Mouse (Mus musculus): Measurements from ENCODE around the gene Pla2g4f. TPM values are rescaled to one million over a fixed set of nuclear protein-coding genes. Genes with fewer than 3 reads are reported as not detected.

Pla2g4f gene
- polyA plus RNA-seq, 1 experiment from 2014 or later = 0.06 TPM

DNA sequence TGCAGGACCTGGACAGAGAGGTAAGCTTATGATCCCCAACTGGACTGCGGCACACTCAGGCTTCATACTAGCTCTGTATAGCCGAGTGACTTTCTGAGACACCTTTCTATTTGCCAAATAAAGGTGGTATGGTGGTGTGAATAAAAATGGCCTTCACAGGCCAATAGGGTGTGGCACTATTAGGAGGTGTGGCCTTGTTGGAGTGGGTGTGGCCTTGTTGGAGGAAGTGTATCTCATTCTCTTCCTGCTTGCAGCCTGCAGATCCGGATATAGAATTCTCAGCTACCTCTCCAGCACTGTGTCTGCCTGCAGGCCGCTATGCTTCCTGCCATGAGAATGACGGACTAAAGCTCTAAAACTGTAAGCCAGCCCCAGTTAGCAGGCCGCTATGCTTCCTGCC, 12.9 kb downstream of the Pla2g4f start:
- ATAC-seq (ENCODE audit: insufficient number of reproducible peaks, insufficient read depth, low FRiP score, low TSS enrichment) = no peak
- WGBS = 92% methylated on average over 6 of the region's 6 CpGs
- H3K27me3 ChIP-seq = no peaks in the 10 kb centered on the region

DNA sequence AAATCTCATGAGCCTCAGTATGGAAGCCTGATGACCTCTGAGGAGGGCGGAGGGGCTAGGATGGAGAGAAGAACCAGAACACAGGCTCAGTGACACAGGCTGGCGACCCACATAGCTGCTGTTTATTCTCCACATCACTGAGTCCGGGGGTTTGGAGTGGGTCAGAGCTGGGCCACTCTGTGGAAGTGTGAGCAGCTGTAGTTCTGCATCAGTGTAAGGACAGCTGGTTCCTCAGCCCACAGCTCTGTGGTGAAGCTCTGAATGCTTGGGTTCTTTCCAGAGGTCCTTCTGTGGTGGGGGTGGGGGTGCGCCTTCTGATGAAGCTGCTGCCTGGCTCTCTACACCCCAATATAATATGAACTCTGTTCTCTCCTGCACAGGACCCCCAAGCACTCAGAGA, 14.1 kb downstream of the Pla2g4f start:
- ATAC-seq (ENCODE audit: insufficient number of reproducible peaks, insufficient read depth, low FRiP score, low TSS enrichment) = no peak
- Histone ChIP-seq H3K9me3 (no peaks in the 10 kb centered on the region), H3K27ac (no peak overlapping the region), H3K36me3 (no peaks in the 10 kb centered on the region), H3K4me1 (no peaks in the 10 kb centered on the region), H3K4me3 (no peak overlapping the region), H3K27me3 (no peaks in the 10 kb centered on the region), H3K4me2 (replicated peaks) (no peak overlapping the region), H3K9ac (no peak overlapping the region)
- 79% methylated on average over 4 of the region's 4 CpGs for WGBS

More for the DNA sequence above, 12.9 kb downstream of the Pla2g4f start:
- Histone ChIP-seq H3K4me2 (replicated peaks) (no peak overlapping the region), H3K9me3 (no peaks in the 10 kb centered on the region), H3K27ac (no peak overlapping the region), H3K4me1 (no peaks in the 10 kb centered on the region), H3K4me3 (no peak overlapping the region), H3K9ac (no peak overlapping the region), H3K36me3 (no peaks in the 10 kb centered on the region)

DNA sequence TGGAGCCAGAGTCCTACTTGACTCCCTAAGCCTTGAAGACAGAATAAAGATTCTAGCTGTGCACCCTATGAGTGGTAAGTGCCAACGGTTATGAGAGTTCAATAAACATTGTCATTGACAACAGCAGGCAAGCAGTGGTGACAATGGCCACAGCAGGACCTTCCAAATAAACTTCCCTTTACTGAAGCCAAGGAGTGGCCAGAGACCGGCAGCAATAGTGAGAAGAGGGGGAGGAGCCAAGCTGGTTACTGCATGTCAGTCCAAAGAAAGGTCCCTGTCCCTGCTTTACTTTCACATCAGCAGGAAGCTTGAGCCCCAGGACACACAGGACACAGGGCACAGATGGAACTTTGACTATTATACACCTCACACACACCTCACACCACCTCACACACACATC, 17.8 kb downstream of the Pla2g4f start:
- no peak overlapping the region for H3K4me3 ChIP-seq
- H3K36me3 ChIP-seq = no peaks in the 10 kb centered on the region
- no peaks in the 10 kb centered on the region for H3K9me3 ChIP-seq
- H3K27ac ChIP-seq = no peak overlapping the region
- no peak overlapping the region for H3K4me2 ChIP-seq (replicated peaks)
- H3K4me1 ChIP-seq = no peaks in the 10 kb centered on the region
- H3K27me3 ChIP-seq = no peaks in the 10 kb centered on the region
- no peak overlapping the region for H3K9ac ChIP-seq
- WGBS = 11% methylated on average over 2 of the region's 2 CpGs
- ATAC-seq (ENCODE audit: insufficient number of reproducible peaks, insufficient read depth, low FRiP score, low TSS enrichment) = no peak

DNA sequence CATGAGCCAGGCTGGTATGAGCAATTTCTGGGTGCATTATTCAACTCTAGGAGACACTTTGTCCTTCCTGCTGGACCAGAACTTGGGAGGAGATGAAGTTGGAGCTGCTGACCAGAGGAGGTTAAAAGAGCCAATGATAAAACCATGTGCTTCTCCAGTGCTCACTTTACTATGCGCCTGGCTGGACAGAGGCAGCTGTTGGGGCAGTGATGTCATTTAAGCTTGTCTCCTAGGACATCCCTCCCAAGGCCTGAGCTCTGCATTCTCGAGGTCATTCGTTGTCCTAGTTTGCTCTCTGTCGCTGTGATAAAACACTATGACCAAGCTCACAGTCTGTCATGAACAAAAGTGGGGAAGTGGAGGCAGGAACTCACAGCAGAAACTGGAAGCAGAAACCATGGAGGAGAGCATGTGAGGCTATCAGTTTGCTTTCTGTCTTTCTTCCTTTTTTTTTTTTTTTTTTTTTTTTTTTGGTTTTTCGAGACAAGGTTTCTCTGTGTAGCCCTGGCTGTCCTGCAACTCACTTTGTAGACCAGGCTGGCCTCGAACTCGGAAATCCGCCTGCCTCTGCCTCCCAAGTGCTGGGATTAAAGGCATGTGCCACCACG, 22.4 kb downstream of the Pla2g4f start:
- Histone ChIP-seq H3K4me1 (no peaks in the 10 kb centered on the region), H3K27ac (no peak overlapping the region), H3K9me3 (no peaks in the 10 kb centered on the region), H3K4me2 (replicated peaks) (no peak overlapping the region), H3K27me3 (no peaks in the 10 kb centered on the region), H3K36me3 (no peaks in the 10 kb centered on the region), H3K9ac (no peak overlapping the region), H3K4me3 (no peak overlapping the region)
- ATAC-seq (ENCODE audit: insufficient number of reproducible peaks, insufficient read depth, low FRiP score, low TSS enrichment) = no peak
- WGBS = 88% methylated on average over 8 of the region's 9 CpGs

DNA sequence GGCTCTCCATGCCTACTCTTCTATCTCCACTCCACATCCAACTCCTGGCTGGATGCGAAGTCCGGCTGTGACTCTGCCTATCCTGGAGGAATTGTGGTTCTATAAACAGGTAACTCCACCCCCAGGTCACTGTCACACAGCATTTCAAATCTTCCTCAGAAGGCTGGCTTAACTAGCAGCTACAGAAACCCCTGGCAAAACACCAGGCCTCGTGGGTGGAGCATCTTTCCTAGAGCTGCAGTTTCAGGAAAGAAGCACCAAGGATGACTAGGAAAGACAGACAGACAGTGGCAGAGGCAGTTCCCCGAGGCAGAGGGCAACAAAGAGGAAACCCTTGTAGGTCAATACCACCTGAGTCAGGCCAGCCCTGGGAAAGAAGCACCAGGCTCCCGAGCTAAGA, 25.0 kb downstream of the Pla2g4f start, which contains the start of gene Pla2g4d:
Gene Pla2g4d (minus strand): TSS at position 203 of the 400 bp plus-strand sequence.
- no peak within 1 kb of the TSS for H3K4me2 ChIP-seq (replicated peaks)
- H3K4me1 ChIP-seq = no peaks in the 10 kb centered on the region
- no peak within 1 kb of the TSS for H3K27ac ChIP-seq
- no peaks in the 10 kb centered on the region for H3K36me3 ChIP-seq
- WGBS = 73% methylated on average over 5 of the region's 5 CpGs
- no peak within 1 kb of the TSS for H3K9ac ChIP-seq
- no peak for ATAC-seq (ENCODE audit: insufficient number of reproducible peaks, insufficient read depth, low FRiP score, low TSS enrichment)
- H3K9me3 ChIP-seq = no peaks in the 10 kb centered on the region
- H3K4me3 ChIP-seq = no peak within 1 kb of the TSS
- H3K27me3 ChIP-seq = no peaks in the 10 kb centered on the region

DNA sequence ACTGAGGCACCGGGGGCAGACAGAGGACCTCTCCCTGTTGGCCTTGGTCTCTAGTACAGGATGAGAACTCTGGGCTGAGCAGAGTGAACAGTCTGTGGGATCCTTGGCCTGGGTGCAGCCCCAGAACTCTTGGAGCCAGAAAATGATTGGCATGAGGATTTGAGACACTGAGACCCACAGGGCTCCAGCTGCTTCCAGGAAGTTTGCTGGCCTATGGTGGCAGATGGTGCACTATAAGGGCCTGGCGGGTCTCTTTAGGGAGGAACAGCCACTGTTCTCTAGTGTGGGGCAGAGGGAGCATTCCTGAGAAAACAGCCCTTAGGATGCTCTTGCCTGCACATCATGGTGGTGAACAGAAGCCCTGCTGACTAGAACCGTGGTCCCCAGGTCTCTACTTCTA, 25.6 kb downstream of the Pla2g4f start:
- Histone ChIP-seq H3K4me1 (no peaks in the 10 kb centered on the region), H3K9me3 (no peaks in the 10 kb centered on the region), H3K27me3 (no peaks in the 10 kb centered on the region), H3K4me2 (replicated peaks) (no peak overlapping the region), H3K4me3 (no peak overlapping the region), H3K36me3 (no peaks in the 10 kb centered on the region), H3K9ac (no peak overlapping the region), H3K27ac (no peak overlapping the region)
- WGBS = 83% methylated on average over 3 of the region's 3 CpGs
- ATAC-seq (ENCODE audit: insufficient number of reproducible peaks, insufficient read depth, low FRiP score, low TSS enrichment) = no peak

DNA sequence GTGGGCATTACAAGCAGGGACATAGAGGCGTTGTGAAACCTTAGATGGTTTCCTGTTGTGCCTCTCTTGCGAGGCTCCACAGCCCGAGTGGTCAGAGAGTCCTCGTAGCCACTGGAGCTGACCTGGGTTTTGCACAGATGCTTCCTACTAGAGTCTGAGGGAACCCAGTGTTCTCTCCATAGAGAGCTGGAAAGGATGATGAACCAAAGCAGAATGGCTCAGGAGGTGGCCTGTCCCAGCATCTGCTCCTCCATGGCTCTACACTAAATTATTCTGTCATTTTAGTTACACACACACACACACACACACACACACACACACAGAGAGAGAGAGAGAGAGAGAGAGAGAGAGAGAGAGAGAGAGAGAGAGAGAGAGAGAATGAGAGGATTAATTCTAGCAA, 28.3 kb downstream of the Pla2g4f start:
- H3K36me3 ChIP-seq = no peaks in the 10 kb centered on the region
- no peak overlapping the region for H3K4me2 ChIP-seq (replicated peaks)
- H3K4me3 ChIP-seq = no peak overlapping the region
- H3K9ac ChIP-seq = no peak overlapping the region
- H3K27ac ChIP-seq = no peak overlapping the region
- 64% methylated on average over 4 of the region's 4 CpGs for WGBS
- no peaks in the 10 kb centered on the region for H3K27me3 ChIP-seq
- no peaks in the 10 kb centered on the region for H3K4me1 ChIP-seq
- no peak for ATAC-seq (ENCODE audit: insufficient number of reproducible peaks, insufficient read depth, low FRiP score, low TSS enrichment)
- H3K9me3 ChIP-seq = no peaks in the 10 kb centered on the region

DNA sequence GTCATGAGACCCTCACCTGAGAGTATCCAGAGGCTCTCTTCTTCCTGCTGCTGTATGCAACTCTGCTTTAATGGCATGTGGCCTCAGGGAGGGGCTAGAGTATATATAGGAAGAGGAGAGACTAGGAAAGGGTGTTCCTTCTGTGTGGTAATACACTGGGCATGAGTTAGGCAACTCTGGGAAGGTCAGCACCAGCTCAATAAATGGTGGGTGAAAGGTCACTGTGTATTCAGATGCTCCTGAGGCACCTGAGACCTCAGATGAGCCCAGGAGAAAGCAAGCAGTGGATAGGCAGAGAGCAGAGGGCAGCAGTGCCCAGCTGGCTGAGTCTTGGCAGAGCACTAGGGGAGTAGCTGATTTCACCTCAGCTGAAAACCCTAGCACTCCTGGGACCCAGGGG, 29.3 kb downstream of the Pla2g4f start:
- Histone ChIP-seq H3K4me1 (no peaks in the 10 kb centered on the region), H3K36me3 (no peaks in the 10 kb centered on the region), H3K27me3 (no peaks in the 10 kb centered on the region), H3K9ac (no peak overlapping the region), H3K4me3 (no peak overlapping the region), H3K4me2 (replicated peaks) (no peak overlapping the region), H3K27ac (no peak overlapping the region), H3K9me3 (no peaks in the 10 kb centered on the region)
- ATAC-seq (ENCODE audit: insufficient number of reproducible peaks, insufficient read depth, low FRiP score, low TSS enrichment) = no peak

DNA sequence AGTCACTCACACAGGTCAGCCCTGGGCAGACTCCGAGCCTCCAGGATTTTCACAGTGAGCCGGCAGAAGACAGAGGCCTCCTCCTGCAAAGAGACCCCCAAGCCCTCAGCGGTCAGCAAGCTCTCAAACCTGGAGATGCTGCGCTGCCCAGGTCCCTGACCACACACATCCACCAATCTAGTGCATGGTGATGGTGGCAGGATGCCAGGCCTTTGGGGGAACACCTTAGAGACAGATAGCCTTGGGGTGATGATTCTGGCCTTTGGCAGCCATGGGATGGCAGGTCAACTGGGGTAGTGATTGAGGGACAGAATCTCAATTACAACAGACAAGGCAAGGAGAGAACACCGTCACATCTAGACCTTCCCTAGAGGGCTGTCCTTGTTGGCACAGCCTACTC, 29.9 kb downstream of the Pla2g4f start:
- H3K4me2 ChIP-seq (replicated peaks) = no peak overlapping the region
- H3K27me3 ChIP-seq = no peaks in the 10 kb centered on the region
- no peak overlapping the region for H3K9ac ChIP-seq
- WGBS = 75% methylated on average over 5 of the region's 5 CpGs
- no peak overlapping the region for H3K4me3 ChIP-seq
- no peak overlapping the region for H3K27ac ChIP-seq
- no peaks in the 10 kb centered on the region for H3K4me1 ChIP-seq
- H3K36me3 ChIP-seq = no peaks in the 10 kb centered on the region
- no peak for ATAC-seq (ENCODE audit: insufficient number of reproducible peaks, insufficient read depth, low FRiP score, low TSS enrichment)
- H3K9me3 ChIP-seq = no peaks in the 10 kb centered on the region

DNA sequence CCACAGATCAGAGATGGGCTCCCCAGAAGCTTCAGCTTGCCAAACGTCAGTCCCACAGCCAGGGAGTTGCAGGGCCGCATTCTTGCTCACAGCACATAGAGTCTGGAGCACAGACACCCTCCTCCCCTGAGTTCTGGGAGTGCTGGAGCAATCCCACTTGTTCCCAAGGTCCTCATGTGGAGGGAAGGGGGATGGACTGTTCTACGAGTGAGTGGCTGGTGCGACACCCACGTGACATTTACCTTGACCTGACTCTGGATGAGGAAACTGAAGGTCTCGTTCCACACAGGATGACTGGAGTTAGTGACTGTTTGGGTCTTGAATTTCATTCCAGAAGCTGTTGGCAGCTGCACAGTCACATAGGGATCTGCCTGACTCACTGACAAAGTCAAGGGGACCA, 30.4 kb downstream of the Pla2g4f start:
- Histone ChIP-seq H3K9ac (no peak overlapping the region), H3K9me3 (no peaks in the 10 kb centered on the region), H3K4me3 (no peak overlapping the region), H3K27ac (no peak overlapping the region), H3K4me2 (replicated peaks) (no peak overlapping the region), H3K4me1 (no peaks in the 10 kb centered on the region), H3K27me3 (no peaks in the 10 kb centered on the region), H3K36me3 (no peaks in the 10 kb centered on the region)
- WGBS = 50% methylated on average over 6 of the region's 6 CpGs
- no peak for ATAC-seq (ENCODE audit: insufficient number of reproducible peaks, insufficient read depth, low FRiP score, low TSS enrichment)

DNA sequence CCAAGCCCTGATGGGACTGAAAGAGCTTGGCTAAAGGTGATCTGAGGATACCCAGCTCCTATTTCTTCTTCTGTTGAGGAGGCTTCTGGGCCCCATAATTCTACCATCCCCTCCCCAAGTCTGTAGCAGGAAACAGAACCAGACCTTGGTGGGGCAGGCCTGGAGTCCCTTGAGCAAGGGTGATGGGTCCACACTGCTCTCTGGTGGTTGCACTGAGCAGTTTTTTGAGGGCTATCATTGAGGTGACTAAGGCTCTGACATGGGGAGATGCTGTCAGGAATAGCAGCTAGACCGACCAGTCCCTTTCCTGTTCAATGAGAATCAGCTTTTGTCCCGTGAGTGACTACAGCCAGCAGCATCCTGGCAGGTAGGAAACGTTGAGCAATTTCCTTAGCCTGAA, 32.7 kb downstream of the Pla2g4f start:
- Histone ChIP-seq H3K27me3 (no peaks in the 10 kb centered on the region), H3K27ac (no peak overlapping the region), H3K36me3 (no peaks in the 10 kb centered on the region), H3K4me2 (replicated peaks) (no peak overlapping the region), H3K4me3 (no peak overlapping the region), H3K9ac (no peak overlapping the region), H3K4me1 (no peaks in the 10 kb centered on the region), H3K9me3 (no peaks in the 10 kb centered on the region)
- no peak for ATAC-seq (ENCODE audit: insufficient number of reproducible peaks, insufficient read depth, low FRiP score, low TSS enrichment)
- WGBS = 49% methylated on average over 3 of the region's 3 CpGs

DNA sequence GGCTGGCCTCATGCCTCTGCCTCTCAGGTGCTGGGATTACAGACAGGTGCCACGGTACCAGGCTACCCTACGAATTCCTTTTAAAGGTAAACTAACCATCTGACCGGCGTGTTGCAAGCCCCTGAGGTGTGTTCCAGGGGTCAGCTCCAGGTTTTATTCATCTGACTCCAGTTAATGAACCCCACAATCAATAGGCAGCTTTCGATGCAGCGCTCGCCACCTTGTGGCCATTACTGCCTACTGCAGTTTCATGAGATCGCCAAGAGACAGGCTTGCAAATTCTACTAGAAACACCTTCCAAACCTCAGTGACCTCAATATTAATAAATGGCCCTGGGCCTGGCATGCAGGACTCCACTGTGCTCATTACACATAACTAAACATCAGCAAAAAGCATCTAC, 34.0 kb downstream of the Pla2g4f start:
- WGBS = 13% methylated on average over 8 of the region's 8 CpGs

DNA sequence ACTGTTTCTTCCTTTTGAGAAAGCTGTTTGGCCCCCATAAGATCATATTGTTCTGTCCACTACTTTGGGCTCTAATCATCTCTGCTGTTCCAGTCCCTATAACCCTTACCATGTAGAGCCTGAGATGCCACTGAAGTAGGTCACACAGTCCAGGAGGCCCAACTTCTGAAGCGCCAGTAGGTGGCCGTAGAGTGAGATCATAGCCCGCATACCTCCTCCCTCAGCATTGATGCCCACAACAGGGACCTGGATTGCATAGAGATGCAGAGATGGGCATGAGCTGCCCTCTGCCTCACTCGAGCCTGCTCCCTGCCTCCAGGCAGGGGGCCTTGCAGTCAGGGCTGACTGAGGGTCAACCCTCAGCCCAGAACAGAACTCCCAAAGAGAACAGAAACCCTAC, 37.0 kb downstream of the Pla2g4f start:
- no peaks in the 10 kb centered on the region for H3K9me3 ChIP-seq
- H3K4me2 ChIP-seq (replicated peaks) = no peak overlapping the region
- H3K36me3 ChIP-seq = no peaks in the 10 kb centered on the region
- no peak for ATAC-seq (ENCODE audit: insufficient number of reproducible peaks, insufficient read depth, low FRiP score, low TSS enrichment)
- H3K27me3 ChIP-seq = no peaks in the 10 kb centered on the region
- H3K4me3 ChIP-seq = no peak overlapping the region
- no peaks in the 10 kb centered on the region for H3K4me1 ChIP-seq
- no peak overlapping the region for H3K27ac ChIP-seq
- H3K9ac ChIP-seq = no peak overlapping the region
- 75% methylated on average over 4 of the region's 4 CpGs for WGBS

More for the DNA sequence above, 34.0 kb downstream of the Pla2g4f start:
- H3K36me3 ChIP-seq = no peaks in the 10 kb centered on the region
- H3K4me1 ChIP-seq = no peaks in the 10 kb centered on the region
- H3K27ac ChIP-seq = no peak overlapping the region
- no peaks in the 10 kb centered on the region for H3K9me3 ChIP-seq
- H3K4me2 ChIP-seq (replicated peaks) = no peak overlapping the region
- H3K9ac ChIP-seq = no peak overlapping the region
- ATAC-seq (ENCODE audit: insufficient number of reproducible peaks, insufficient read depth, low FRiP score, low TSS enrichment) = no peak
- no peak overlapping the region for H3K4me3 ChIP-seq
- no peaks in the 10 kb centered on the region for H3K27me3 ChIP-seq

All from embryonic facial prominence, embryonic 12.5 days (tissue).